Mouse (Mus musculus) C2C12 (cell line): ENCODE measurements around the gene Cst6. TPM values are rescaled to one million over a fixed set of nuclear protein-coding genes. Genes with fewer than 3 reads are reported as not detected.
A peak's percentile ranks its signal among the peaks of the same experiment; 100 is the strongest.

Experiments used
- H3K27me3 ChIP-seq: one replicate; pipeline ENCODE4 v1.6.1; 2011; ENCODE audit not compliant: control insufficient read depth, insufficient read depth, insufficient read length
- H3K36me3 ChIP-seq: one replicate; pipeline ENCODE4 v1.6.1; 2011; ENCODE audit not compliant: control insufficient read depth, insufficient read depth
- H3K4me3 ChIP-seq: one replicate; pipeline ENCODE4 v1.5.1; 2011; ENCODE audit warnings: mild to moderate bottlenecking, control low read depth; ENCODE audit not compliant: poor library complexity, insufficient read depth, severe bottlenecking
- H3K79me2 ChIP-seq: one replicate; pipeline ENCODE4 v1.6.1; 2011; ENCODE audit not compliant: control insufficient read depth, insufficient read depth
- H3K79me3 ChIP-seq: one replicate; pipeline ENCODE4 v1.6.1; 2011; ENCODE audit warnings: low read depth, control low read depth
- H3ac ChIP-seq: one replicate; pipeline ENCODE3; 2011; ENCODE audit warnings: low read depth; ENCODE audit not compliant: control insufficient read depth, insufficient read length
- CEBPB ChIP-seq: IDR thresholded peaks from one replicate; pipeline ENCODE4 v1.6.1; 2011; ENCODE audit warnings: low read depth, mild to moderate bottlenecking, control low read depth, moderate library complexity
- CTCF ChIP-seq: IDR thresholded peaks from one replicate; pipeline ENCODE4 v1.5.1; 2011; ENCODE audit not compliant: control insufficient read depth, insufficient read depth, insufficient read length
- FOSL1 ChIP-seq: IDR thresholded peaks from one replicate; pipeline ENCODE4 v1.8.0; 2011; ENCODE audit warnings: mild to moderate bottlenecking, low read length; ENCODE audit not compliant: poor library complexity, insufficient read depth, severe bottlenecking
- MAX ChIP-seq: IDR thresholded peaks from one replicate; pipeline ENCODE4 v1.6.1; 2011; ENCODE audit warnings: mild to moderate bottlenecking, control low read depth
- MYOD1 ChIP-seq: IDR thresholded peaks from one replicate; pipeline ENCODE4 v1.6.1; 2011; ENCODE audit warnings: low read depth; ENCODE audit not compliant: control insufficient read depth, insufficient read length
- MYOG ChIP-seq: IDR thresholded peaks from one replicate; pipeline ENCODE4 v1.6.1; 2011; ENCODE audit not compliant: control insufficient read depth, insufficient read length; ENCODE audit errors: extremely low read depth
- USF1 ChIP-seq: IDR thresholded peaks from one replicate; pipeline ENCODE4 v1.6.1; 2011; ENCODE audit warnings: low read depth, mild to moderate bottlenecking, control low read depth, moderate library complexity
- polyA plus RNA-seq: library from polyadenylated mRNA; unstranded; fragments of >200 nt; fragmentation: generic; extraction: Trizol; gene quantifications from one replicate; pipeline ENCODE4 v1.2.1, GENCODE M21; 2012; ENCODE audit warnings: missing spikeins

The Cst6 gene
- polyA plus RNA-seq, 1 experiment = 85.8 TPM

GRCm38 (mm10) chr19:5388588-5389242, 39.3 kb upstream of the Cst6 start, which contains the start of gene Sart1:
Gene Sart1, minus strand, starts transcription at chr19:5388703.
- Histone ChIP-seq H3K36me3 (peaks cover 23% of the 10 kb centered on the region), H3K79me3 (peaks cover 37% of the 10 kb centered on the region), H3K27me3 (no peaks in the 10 kb centered on the region), H3K4me3 (peak within 1 kb of the TSS; percentile 91), H3K79me2 (peaks cover 63% of the 10 kb centered on the region), H3ac (peak within 1 kb of the TSS; percentile 98)
- TF ChIP-seq CEBPB (no peak), CTCF (no peak), USF1 (no peak), MYOG (no peak), MYOD1 (no peak), MAX (no peak), FOSL1 (no peak)

- peak overlapping the region; percentile 91 for H3K4me3 ChIP-seq
- H3K79me2 ChIP-seq = peaks cover 63% of the 10 kb centered on the region
- peaks cover 30% of the 10 kb centered on the region for H3K36me3 ChIP-seq
- peak overlapping the region; percentile 98 for H3ac ChIP-seq
- H3K27me3 ChIP-seq = no peaks in the 10 kb centered on the region
- TF ChIP-seq USF1 = no peak
- TF ChIP-seq FOSL1 = no peak
- no peak for TF ChIP-seq MYOG
- no peak for TF ChIP-seq MAX
- no peak for TF ChIP-seq CTCF
- no peak for TF ChIP-seq MYOD1
- no peak for TF ChIP-seq CEBPB
- H3K79me3 ChIP-seq = peaks cover 37% of the 10 kb centered on the region
Observed at GRCm38 (mm10) chr19:5388011-5388441, 38.7 kb upstream of the Cst6 start.

GRCm38 (mm10) chr19:5384715-5385114, 35.3 kb upstream of the Cst6 start:
- Histone ChIP-seq H3K79me3 (peaks cover 37% of the 10 kb centered on the region), H3K79me2 (peaks cover 58% of the 10 kb centered on the region), H3K27me3 (no peaks in the 10 kb centered on the region), H3ac (no peak overlapping the region), H3K4me3 (no peak overlapping the region), H3K36me3 (peaks cover 63% of the 10 kb centered on the region)
- TF ChIP-seq USF1 (no peak), CEBPB (no peak), CTCF (no peak), MYOD1 (no peak), MYOG (no peak), MAX (no peak), FOSL1 (no peak)

- no peak overlapping the region for H3ac ChIP-seq
- H3K79me3 ChIP-seq = peaks cover 29% of the 10 kb centered on the region
- H3K27me3 ChIP-seq = no peaks in the 10 kb centered on the region
- TF ChIP-seq USF1 = no peak
- TF ChIP-seq MYOD1 = no peak
- no peak for TF ChIP-seq CTCF
- no peak for TF ChIP-seq FOSL1
- TF ChIP-seq MYOG = no peak
- no peak for TF ChIP-seq MAX
- TF ChIP-seq CEBPB = no peak
- no peak overlapping the region for H3K4me3 ChIP-seq
- H3K79me2 ChIP-seq = peaks cover 44% of the 10 kb centered on the region
- peaks cover 76% of the 10 kb centered on the region for H3K36me3 ChIP-seq
Observed at GRCm38 (mm10) chr19:5383326-5383725, 34.0 kb upstream of the Cst6 start.

GRCm38 (mm10) chr19:5377446-5377845, 28.1 kb upstream of the Cst6 start:
- no peaks in the 10 kb centered on the region for H3K79me2 ChIP-seq
- TF ChIP-seq MYOG (no peak), CTCF (no peak), CEBPB (no peak), MAX (no peak), MYOD1 (no peak), FOSL1 (no peak), USF1 (no peak)
- no peak overlapping the region for H3K4me3 ChIP-seq
- H3K27me3 ChIP-seq = no peaks in the 10 kb centered on the region
- no peaks in the 10 kb centered on the region for H3K79me3 ChIP-seq
- no peak overlapping the region for H3ac ChIP-seq
- H3K36me3 ChIP-seq = peaks cover 68% of the 10 kb centered on the region
